Mouse (Mus musculus): ENCODE results near the gene Tspan9.

The Tspan9 gene

DNA sequence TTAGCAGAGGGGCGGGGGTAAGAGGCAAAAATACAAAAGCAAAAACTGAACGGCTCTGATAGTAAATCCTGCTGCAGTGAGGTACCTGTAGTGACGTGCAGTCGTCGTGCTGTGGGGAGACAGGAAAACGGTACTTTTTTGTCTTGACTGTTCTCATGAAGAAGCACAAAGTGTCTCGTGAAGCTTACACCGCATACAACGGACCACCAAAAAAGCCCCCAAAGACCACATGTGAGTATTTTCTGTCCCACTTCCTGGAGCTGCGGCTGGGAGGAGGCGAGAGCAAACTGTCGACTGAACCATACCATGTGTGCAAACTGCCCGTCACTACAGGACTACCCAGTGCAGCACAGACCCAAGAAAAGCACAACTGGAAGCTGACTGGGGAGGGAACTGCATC, 117.8 kb downstream of the Tspan9 start:
- in situ Hi-C loops (cut with MboI; ENCODE audit: low sequenced_read_pairs) = no loop called here

GRCm38 (mm10) chr6:128022207-128022606, 121.2 kb downstream of the Tspan9 start:
- in situ Hi-C loops (cut with MboI; ENCODE audit: low sequenced_read_pairs) = no loop called here

- in situ Hi-C loops (cut with MboI; ENCODE audit: low sequenced_read_pairs) = no loop called here
Observed at GRCm38 (mm10) chr6:128021931-128022202, 121.5 kb downstream of the Tspan9 start.

DNA sequence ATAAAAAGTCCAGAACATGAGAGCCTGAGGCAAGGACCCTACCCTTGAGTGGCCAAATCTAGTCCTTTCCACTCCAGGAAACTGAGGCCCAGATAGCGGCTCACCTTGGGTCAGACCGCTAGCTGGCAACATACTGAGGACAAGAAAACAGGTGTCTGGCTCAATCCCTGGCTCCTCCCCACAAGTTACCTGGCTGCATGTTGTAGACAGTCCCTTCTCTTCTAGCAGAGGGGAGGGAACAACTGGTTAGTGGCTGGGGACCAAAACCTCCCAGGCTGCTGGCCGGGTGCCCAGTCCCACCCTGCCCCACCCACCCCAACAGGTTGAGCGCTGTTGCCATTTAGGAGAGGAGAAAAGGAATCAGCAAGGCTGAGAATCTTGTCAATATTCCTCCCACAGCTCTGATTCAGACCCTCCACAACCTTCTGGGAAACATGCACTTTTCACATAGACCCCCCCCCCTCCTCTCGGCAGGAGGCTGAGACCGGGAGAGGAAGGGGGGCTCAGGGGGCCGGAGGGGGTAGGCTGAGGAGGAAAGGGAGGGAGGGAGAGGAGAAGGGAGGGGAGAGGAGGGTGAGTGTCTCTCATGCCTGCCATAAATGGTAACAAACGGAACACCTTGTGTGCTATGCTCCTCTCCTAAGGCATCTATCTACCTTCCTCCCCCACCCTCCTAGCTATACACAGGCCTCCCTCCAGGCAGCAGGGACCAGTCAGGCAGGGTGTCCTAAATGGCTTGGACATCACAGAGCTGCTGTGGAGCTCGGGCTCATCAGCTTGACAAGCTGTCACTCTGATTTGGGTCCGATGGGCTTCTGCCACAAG, 122.1 kb downstream of the Tspan9 start:
- in situ Hi-C loops (cut with MboI; ENCODE audit: low sequenced_read_pairs) = no loop called here

DNA sequence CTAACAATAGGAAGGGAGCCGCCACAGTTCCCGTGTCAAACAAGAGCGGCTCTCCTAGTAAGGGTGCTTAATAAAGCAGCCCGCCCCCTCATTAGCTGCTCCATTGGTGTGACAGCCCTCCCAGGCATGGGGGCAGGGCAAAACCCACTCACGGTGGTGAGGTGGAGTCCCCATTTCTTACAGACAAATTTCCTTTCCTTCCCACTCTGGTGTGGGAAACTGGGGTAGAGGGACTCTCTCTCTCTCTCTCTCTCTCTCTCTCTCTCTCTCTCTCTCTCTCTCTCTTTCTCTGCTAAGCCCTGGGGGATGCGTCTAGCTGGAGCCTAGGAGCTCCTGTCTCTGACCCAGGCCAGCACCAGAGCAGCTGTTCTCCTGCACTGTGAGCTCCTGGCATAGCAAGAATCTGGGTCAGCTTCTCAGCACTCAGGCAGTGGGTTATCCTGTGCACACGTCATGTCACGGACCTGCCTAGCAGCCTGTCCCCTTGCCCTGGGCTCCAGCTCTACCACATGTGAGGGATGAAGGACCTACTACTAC, 122.8 kb downstream of the Tspan9 start:
- in situ Hi-C loops (cut with MboI; ENCODE audit: low sequenced_read_pairs) = no loop called here

- in situ Hi-C loops (cut with MboI; ENCODE audit: low sequenced_read_pairs) = no loop called here
Observed at GRCm38 (mm10) chr6:128020053-128020452, 123.3 kb downstream of the Tspan9 start.

DNA sequence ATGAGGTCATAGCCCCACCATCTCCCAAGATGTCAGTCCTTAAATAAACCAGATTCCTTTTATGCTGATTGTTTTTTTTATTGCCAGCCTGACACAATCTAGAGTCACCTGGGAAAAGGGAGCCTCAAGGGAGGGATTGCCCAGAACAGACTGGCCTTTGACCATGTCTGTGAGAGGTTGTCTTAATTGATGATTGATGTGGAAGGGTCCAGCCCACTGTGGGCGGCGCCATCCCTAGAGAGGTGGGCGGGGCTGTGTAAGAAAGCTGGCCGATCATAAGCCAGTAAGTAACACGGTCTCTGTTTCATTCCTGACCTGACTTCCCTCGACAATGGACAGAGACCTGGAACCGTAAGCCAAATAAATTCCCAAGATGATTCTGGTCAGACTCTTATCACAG, 124.3 kb downstream of the Tspan9 start:
- in situ Hi-C loops (cut with MboI; ENCODE audit: low sequenced_read_pairs) = no loop called here

DNA sequence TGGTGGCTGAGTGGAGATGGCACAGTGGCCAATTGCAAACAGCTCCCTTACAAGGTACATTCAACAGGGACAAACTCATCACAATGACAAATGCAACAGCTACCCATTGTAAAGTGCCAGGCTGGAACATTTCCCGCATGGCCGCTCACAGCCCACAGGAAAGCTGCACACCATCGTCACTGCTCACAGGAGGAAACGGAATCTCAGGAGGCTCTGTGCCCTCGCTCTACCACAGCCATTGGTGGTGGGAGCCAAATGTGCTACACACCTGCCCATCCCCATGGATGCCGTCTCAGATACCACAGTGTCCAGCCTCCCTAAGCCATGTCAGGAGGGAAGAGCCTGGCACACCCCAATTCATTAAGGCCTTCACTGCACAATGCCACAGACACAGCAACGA, 128.1 kb downstream of the Tspan9 start:
- in situ Hi-C loops (cut with MboI; ENCODE audit: low sequenced_read_pairs) = no loop called here

GRCm38 (mm10) chr6:128011781-128012180, 131.6 kb downstream of the Tspan9 start:
- in situ Hi-C loops (cut with MboI; ENCODE audit: low sequenced_read_pairs) = no loop called here

- in situ Hi-C loops (cut with MboI; ENCODE audit: low sequenced_read_pairs) = no loop called here
Observed at GRCm38 (mm10) chr6:128011071-128011477, 132.3 kb downstream of the Tspan9 start.

DNA sequence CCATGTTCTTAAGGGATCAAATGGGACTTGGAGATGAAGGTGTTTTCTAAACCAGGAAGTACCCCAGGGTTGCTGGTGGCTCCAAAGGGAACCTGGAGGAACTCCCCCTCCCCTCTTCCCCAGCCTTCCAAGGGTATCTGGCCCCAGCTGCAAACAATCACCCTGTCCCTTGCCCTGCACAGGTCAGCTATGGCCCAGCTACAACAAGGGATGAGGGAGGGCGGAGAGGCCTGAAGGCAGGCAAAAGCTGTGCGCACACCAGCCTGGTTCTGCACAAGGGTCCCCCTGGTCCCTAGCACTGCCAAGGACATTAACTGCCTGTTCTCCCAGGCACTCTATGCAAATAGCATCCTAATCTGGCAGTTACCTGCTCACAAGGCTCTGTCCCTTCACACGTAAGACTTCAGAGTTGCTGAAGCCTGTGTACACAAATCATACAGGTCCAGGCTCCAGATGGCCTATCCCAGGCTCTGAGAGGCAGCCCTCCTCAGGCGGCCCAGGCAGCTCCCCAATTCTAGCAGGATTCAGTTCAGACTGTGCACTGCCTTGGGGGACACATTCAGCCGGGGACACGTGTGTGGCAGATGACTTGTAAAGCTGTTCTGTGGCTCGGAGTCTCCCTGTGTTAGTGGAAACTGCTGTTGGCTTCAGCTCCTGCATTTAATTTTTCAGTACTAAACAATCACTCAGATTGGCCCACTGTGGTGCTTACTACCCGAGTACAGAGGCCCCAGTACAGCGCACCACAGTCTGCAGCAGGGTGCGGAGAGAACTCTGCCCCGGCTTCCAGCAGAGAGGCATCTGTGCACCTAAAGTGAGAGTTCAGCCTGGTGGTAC, 133.0 kb downstream of the Tspan9 start:
- in situ Hi-C loops (cut with MboI; ENCODE audit: low sequenced_read_pairs) = no loop called here

GRCm38 (mm10) chr6:128007982-128008562, 135.3 kb downstream of the Tspan9 start:
- in situ Hi-C loops (cut with MboI; ENCODE audit: low sequenced_read_pairs) = no loop called here

- in situ Hi-C loops (cut with MboI; ENCODE audit: low sequenced_read_pairs) = no loop called here
Observed at GRCm38 (mm10) chr6:128007241-128007701, 136.1 kb downstream of the Tspan9 start.

GRCm38 (mm10) chr6:128006156-128006555, 137.2 kb downstream of the Tspan9 start:
- in situ Hi-C loops (cut with MboI; ENCODE audit: low sequenced_read_pairs) = no loop called here

DNA sequence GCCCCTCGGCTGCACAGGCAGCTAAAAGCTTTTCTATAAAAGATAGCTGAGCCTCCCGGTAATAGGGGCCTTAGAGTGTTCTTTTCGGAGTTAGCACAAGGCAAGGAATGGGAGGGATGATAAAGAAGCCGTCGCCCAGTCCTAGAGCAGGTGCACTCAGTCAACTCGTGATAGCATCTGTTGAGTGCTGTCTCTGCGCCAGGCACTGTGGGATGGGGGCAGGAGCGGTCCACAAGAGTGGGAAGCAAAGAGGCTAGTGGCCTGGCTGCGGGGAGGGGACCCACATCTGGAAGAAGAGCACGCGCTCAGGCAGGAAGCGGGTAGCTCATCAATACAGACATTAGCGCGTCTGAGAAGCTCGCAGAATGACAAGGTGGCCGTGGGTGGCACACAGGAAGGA, 138.8 kb downstream of the Tspan9 start:
- in situ Hi-C loops (cut with MboI; ENCODE audit: low sequenced_read_pairs) = no loop called here

- in situ Hi-C loops (cut with MboI; ENCODE audit: low sequenced_read_pairs) = no loop called here
Observed at GRCm38 (mm10) chr6:128003542-128003941, 139.9 kb downstream of the Tspan9 start.

DNA sequence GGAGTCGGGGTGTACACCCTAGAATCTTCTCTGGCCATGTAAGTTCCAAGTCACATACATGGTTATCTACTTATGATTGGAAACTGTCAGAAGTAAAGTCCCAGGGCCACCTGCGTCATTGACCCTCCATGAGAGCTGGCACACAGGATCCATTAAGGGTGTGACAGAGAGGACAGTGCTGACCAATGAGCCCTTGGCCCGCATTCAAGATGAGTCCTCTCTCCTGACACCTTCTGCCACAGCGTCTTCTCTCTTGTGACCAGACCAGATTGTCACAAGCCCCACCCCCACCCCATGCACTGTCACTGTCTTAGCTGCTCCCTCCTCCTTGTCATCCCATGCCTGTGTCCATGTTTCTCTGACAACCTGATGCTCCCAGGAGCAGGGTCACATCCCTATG, 140.7 kb downstream of the Tspan9 start:
- in situ Hi-C loops (cut with MboI; ENCODE audit: low sequenced_read_pairs) = no loop called here

GRCm38 (mm10) chr6:128002104-128002503, 141.3 kb downstream of the Tspan9 start:
- in situ Hi-C loops (cut with MboI; ENCODE audit: low sequenced_read_pairs) = no loop called here

GRCm38 (mm10) chr6:128001587-128001986, 141.8 kb downstream of the Tspan9 start:
- in situ Hi-C loops (cut with MboI; ENCODE audit: low sequenced_read_pairs) = no loop called here

DNA sequence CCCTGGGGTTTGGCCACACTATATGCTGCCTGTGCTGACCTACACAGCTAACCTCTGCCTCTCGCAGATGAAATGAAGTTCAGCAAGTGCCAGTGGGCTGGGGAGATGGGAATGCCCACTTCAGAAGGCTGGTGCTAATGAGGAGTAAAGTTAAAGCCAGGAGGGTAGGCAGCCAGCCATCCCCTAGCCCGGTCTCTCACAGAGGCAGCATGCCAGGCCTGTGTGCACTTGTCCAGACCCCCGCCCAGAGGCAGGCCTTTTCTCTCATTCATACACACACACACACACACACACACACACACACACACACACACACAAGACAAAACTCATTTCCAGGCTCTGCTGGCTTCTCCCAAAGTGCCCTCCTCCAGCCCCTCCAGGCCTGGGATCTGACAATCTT, 142.6 kb downstream of the Tspan9 start:
- in situ Hi-C loops (cut with MboI; ENCODE audit: low sequenced_read_pairs) = no loop called here

DNA sequence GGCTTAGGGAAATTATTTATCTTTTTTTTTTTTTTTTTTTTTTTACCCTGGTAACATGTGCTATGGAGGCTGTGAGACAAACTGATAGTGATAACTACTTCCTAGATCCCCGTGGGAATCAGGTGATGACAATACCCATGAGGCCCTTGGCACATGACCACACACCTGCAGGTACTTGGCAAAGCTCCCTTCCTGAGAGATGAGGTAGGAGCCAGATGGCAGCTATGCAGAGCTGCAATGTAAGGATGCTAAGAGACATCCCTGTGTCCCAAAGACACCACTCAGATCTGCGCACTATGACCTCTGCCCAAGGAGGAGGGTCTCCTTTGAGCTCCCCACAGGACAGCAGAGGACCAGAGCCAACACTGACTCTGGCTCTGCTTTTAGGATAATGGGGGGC, 144.3 kb downstream of the Tspan9 start:
- in situ Hi-C loops (cut with MboI; ENCODE audit: low sequenced_read_pairs) = no loop called here

GRCm38 (mm10) chr6:127996928-127997327, 146.5 kb downstream of the Tspan9 start:
- in situ Hi-C loops (cut with MboI; ENCODE audit: low sequenced_read_pairs) = no loop called here

Measured in CH12F3 (cell line).